Mouse (Mus musculus) megakaryocyte progenitor cell, adult 5-6 weeks (primary cell): ENCODE measurements at regions not wholly inside any gene's neighbourhood (a gene's known extent, or its start where the extent isn't known, plus 50 kb on each side); places are given as distances from the start of the nearest gene placed in this dataset.
A peak's percentile ranks its signal among the peaks of the same experiment; 100 is the strongest.

Experiments
- ATAC-seq: replicated peaks from 2 replicates; pipeline ENCODE4 v1.8.0; 2016; ENCODE audit warnings: mild to moderate bottlenecking, moderate TSS enrichment, inconsistent platforms; ENCODE audit not compliant: poor library complexity

DNA sequence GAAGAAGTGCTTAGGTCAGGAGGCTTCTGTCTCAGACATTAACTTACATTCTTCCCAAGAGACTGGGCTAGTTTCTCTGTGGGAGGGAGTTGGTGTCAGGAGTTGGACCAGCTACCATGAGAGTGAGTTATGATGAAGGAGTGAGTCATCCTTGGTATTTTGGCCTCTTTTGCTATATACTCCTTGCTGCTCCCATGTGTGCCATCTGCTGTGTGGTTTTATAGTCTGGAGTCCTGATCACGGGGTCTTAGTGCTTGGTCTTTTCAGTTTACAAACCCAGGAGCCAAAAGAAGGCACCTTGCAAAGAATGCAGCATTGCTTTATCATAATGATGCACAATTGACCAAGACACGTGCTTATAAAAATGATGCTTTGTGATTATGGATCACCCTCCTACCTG, 56.6 kb downstream of the Zfp503 start:
- ATAC-seq = no peak

DNA sequence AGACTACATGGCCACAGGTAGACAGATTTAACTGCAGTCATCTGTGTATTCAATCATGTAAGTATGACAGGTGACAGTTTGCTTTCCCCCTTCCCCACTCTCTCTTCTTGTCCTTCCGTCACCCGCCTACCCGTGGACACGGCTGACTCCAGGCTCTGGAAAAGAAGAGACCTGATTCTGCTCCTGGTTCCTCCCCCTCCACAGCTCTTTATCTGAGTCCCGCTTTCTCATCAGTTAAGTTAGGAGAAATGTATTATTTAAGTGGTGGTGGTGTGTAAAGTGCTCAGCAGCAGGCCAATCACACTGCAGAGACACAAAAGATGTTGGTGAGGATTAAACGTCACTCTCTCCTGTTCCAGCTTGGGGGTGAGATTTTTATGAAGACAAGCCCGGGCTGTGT, 57.5 kb downstream of the Zfp503 start:
- no peak for ATAC-seq

DNA sequence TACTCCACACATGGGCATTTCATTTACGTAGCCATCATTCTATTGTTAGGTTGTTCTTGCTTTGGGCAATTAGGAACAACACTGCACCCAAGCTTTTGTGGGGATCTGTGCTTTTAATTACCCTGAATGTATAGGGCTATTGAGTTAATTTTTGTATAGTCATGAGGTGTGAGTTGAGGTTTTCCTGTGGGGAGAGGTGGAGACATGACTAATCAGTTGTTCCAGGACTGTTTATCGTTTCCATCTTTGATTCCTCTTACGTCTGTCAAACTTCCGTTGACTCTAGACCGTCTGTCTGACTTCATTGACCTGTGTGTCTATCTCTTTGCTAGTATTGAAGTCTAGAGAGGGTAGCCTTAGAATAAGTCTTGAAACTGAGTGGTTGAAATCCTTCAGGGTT, 60.4 kb downstream of the Zfp503 start:
- 0 out of 2 replicates have a peak, but pooled peaks have one; percentile 29 for ATAC-seq

DNA sequence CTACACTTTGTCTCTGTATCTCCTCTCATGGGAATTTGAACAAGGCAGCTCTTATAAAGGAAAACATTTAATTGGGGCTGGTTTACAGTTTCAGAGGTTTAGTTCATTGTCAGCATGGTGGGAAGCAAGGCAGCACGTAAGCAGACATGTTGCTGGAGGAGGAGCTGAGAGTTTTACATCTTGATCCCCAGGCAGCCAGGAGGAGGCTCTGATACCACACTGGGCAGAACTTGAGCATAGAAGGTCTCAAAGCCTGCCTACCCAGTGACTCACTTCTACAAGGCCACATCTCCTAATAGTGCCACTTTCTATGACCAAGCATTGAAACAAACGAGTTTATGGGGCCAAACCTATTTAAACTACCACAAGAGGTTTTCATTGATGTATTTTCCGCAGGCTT, 67.9 kb upstream of the Comtd1 start:
- ATAC-seq = no peak

DNA sequence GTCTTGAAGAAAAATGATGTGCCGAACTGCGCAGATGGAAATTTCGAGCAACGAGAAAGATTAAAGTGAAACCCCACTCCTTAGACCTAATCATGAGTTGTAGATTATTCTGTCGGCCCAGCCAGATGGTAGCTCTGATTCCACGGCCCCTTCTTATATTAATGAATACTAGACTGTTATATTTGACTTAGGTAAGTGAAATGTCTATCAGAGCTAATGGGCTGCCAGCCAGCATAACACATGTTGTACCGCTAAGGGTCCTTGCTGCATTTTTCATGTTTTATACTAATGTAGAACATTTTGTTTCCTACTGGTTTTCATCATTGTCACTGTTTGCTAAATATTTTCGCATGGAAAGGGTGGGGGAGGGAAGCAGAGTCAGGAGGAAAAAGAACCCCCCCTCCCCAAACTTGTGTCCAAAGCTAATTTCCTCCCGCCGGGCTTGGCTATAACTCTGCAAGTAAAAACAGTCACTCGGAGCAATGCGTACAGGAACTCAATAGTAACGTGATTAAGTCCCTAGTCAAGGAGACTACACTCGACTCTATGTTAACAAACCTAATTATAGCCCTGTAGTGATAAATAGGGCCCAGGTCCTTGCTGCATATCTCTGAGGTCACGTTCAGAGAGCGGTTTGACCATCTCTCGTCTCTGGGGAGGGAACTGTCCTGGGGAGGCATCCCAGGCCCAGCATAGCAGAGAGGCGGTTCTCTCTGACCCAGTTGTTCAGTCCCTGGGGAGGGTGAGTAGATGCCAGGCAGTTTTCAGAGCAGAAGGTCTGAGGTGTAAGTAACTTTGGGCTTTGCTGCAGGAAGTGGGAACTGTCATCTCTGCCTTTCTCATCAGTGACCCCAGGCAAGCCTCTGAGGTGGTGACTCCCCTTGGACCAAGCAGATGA, 56.0 kb upstream of the Comtd1 start:
- no peak for ATAC-seq

DNA sequence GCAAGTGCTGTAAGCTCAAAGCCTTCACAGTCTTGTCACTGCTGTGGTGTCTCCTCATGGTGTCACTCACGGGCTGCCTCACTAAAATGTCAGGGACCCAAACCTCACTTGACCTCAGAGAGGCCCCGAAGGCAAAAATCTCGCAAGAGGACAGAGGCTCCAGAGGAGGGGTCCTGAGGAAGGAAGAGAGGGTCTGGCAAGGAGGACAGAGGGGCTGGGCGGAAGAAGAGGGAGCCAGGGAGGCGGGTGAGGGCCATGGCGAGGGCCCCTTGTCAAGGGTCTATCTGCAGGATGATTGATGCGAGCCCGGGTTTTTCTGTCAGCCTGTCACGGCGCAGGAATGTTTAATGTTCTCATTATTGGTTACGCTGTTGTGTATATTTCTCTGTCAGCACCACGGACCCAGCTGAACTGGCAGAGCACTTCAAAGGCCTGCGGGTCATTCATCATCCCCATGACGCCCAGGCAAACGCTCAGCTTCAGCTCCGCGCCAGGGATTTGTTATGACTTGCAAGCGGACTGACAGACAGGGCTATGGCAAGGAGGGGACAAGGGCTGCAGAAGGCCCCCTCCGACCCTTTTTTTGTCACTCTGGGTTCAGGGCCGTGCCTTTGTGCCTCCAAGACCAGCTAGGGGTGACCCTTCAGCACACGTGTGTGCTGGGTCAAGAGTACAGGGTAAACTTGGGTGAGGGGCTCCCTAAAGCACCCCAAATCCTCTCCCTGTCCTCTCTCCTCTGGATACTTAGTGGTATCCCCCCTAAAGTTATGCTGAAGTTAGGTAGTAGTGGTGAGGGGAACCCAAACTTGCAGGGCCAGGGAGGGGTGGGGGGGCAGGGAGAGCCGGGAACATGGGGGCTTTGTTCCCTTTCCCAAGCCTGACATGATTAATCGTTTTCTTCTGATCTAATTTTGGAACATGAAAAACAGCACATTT, 55.1 kb upstream of the Comtd1 start:
- peak; percentile 54 for ATAC-seq

DNA sequence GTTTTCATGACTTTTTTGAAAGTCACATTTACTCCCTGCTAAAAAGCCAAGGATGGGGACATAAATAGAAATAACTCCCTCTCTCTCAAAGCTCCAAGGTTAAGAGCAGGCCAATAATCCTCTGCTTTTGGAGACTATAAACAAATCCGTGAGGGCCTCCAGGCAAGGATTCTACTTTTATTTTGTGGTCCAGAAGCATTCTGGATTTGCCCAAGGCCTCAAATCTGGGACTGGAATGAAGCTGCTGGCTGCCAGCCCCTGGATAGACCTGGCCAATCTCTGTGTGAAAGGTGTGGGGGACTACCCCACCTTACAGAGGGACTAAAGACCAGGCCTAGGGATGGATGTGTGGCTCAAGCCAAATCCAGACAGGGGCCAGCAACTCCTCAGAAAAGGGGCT, 54.1 kb upstream of the Comtd1 start:
- ATAC-seq = no peak

DNA sequence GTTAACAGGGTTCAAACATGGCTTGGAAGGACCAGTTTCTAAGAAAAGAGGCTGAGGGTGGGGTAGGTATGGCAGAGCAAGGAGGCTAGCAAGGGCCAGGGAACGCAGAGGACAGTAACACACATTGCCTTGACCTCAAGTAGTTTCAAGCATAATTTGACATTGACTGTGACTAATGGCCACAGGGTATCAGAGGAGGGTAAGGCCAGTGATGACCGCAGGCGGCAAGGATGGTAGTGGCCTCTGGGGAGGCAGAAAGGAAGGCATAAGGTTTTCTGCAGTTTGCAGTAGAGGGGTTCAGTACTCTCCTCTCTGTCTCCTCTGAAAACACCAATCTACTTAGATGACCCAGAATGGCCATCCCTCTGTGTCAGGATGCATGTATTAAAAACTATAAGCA, 53.7 kb upstream of the Comtd1 start:
- no peak for ATAC-seq

DNA sequence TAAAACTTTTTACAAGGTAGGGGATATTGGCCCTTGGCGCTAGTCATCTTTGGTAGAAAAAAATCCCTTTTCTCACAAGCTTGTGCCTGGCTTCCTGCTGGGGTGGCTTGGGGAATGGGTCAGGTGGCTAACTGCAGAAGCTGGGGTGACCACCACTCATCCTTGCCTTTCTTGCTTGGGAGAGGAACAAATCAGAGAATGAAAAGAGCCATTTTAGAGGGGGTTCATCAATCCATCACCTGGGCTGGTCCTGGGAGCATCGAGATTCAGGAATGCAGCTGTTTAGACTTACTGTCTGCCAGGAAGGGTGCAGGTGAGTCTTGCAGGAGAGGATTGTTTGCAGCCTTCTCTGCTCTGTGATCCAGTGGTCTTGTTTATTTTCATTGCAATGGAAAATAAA, 52.2 kb upstream of the Comtd1 start:
- ATAC-seq = no peak

DNA sequence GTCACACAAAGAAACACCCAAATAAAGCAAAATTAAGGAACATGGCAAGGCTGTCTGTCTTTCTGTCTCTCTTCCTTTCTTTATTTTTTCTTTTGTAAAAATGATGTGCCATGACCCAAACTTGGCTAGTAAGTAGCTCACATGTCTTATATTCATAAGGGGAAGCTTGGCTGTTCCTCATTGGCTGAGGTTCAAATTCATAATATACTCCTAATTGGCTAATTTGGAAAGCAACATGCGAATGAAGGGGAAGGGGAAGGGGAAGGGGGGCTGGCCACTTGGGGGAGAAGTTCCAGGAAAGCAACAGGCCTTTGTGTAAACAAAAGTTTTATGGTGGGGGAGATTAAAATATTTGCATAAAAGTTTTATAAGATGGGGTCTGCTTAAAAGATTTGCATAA, 51.7 kb upstream of the Comtd1 start:
- no peak for ATAC-seq
